Mouse (Mus musculus): ENCODE data around the gene Chd2. TPM values are rescaled to one million over a fixed set of nuclear protein-coding genes. Genes with fewer than 3 reads are reported as not detected.
A peak's percentile ranks its signal among the peaks of the same experiment; 100 is the strongest.

The Chd2 gene
- polyA plus RNA-seq, 1 experiment, result 47.9 TPM

- H3K27ac ChIP-seq (ENCODE audit: insufficient read depth, low read depth, low read length), result no peak overlapping the region
- no peak overlapping the region for H3K4me3 ChIP-seq (ENCODE audit: insufficient read depth, low read length)
- no peaks in the 10 kb centered on the region for H3K4me1 ChIP-seq (ENCODE audit: control insufficient read depth, insufficient read depth, low read length)
- TF ChIP-seq POLR2A (IDR thresholded peaks at IDR 0.05; ENCODE audit: borderline replicate concordance, low read depth, low read length) (no peak), CTCF (IDR thresholded peaks at IDR 0.05; ENCODE audit: low read depth, low read length) (no peak)
Measured at GRCm38 (mm10) chr7:73478157-73479058, 63.2 kb downstream of the Chd2 start.

GRCm38 (mm10) chr7:73467741-73468140 is 73.9 kb downstream of the Chd2 start:
- TF ChIP-seq CTCF (IDR thresholded peaks at IDR 0.05; ENCODE audit: low read depth, low read length), result no peak
- no peak for TF ChIP-seq POLR2A (IDR thresholded peaks at IDR 0.05; ENCODE audit: borderline replicate concordance, low read depth, low read length)
- Histone ChIP-seq H3K4me3 (ENCODE audit: insufficient read depth, low read length) (no peak overlapping the region), H3K4me1 (ENCODE audit: control insufficient read depth, insufficient read depth, low read length) (no peaks in the 10 kb centered on the region), H3K27ac (ENCODE audit: insufficient read depth, low read depth, low read length) (no peak overlapping the region)

GRCm38 (mm10) chr7:73463546-73463945 is 78.1 kb downstream of the Chd2 start:
- Histone ChIP-seq H3K27ac (ENCODE audit: insufficient read depth, low read depth, low read length) (no peak overlapping the region), H3K4me1 (ENCODE audit: control insufficient read depth, insufficient read depth, low read length) (no peaks in the 10 kb centered on the region), H3K4me3 (ENCODE audit: insufficient read depth, low read length) (no peak overlapping the region)
- TF ChIP-seq POLR2A (IDR thresholded peaks at IDR 0.05; ENCODE audit: borderline replicate concordance, low read depth, low read length), result no peak
- no peak for TF ChIP-seq CTCF (IDR thresholded peaks at IDR 0.05; ENCODE audit: low read depth, low read length)

GRCm38 (mm10) chr7:73454113-73454512 is 87.5 kb downstream of the Chd2 start:
- peaks cover 35% of the 10 kb centered on the region for H3K4me1 ChIP-seq (ENCODE audit: control insufficient read depth, insufficient read depth, low read length)
- no peak overlapping the region for H3K27ac ChIP-seq (ENCODE audit: insufficient read depth, low read depth, low read length)
- no peak overlapping the region for H3K4me3 ChIP-seq (ENCODE audit: insufficient read depth, low read length)
- TF ChIP-seq POLR2A (IDR thresholded peaks at IDR 0.05; ENCODE audit: borderline replicate concordance, low read depth, low read length) (no peak), CTCF (IDR thresholded peaks at IDR 0.05; ENCODE audit: low read depth, low read length) (no peak)

- H3K27ac ChIP-seq (ENCODE audit: insufficient read depth, low read depth, low read length), result peak overlapping the region; percentile 95
- no peak overlapping the region for H3K4me3 ChIP-seq (ENCODE audit: insufficient read depth, low read length)
- TF ChIP-seq CTCF (IDR thresholded peaks at IDR 0.05; ENCODE audit: low read depth, low read length) (no peak), POLR2A (IDR thresholded peaks at IDR 0.05; ENCODE audit: borderline replicate concordance, low read depth, low read length) (no peak)
- peaks cover 35% of the 10 kb centered on the region for H3K4me1 ChIP-seq (ENCODE audit: control insufficient read depth, insufficient read depth, low read length)
Measured at GRCm38 (mm10) chr7:73452187-73452808, 89.3 kb downstream of the Chd2 start.

DNA sequence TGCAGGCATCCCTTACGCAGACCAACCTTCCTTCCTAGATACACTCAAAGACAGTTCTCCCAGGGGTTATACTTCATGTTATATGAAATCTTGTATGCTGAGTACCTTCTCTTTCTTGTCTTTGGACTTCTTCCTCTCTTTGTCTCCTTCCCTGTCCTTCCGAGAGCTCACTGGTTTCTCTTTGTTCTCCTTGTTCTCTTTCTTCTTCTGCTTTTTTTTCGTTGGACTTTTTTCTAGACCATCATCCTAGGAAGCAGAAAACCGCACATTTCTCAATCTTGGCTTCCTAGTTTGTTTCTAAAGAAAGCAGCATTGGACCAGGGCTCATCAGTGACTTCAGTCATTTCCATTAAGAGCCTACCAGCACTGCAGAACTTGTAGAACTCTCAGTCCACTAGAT is 90.0 kb downstream of the Chd2 start:
- no peak for TF ChIP-seq CTCF (IDR thresholded peaks at IDR 0.05; ENCODE audit: low read depth, low read length)
- TF ChIP-seq POLR2A (IDR thresholded peaks at IDR 0.05; ENCODE audit: borderline replicate concordance, low read depth, low read length), result no peak
- no peak overlapping the region for H3K4me3 ChIP-seq (ENCODE audit: insufficient read depth, low read length)
- peak overlapping the region; percentile 95 for H3K27ac ChIP-seq (ENCODE audit: insufficient read depth, low read depth, low read length)
- H3K4me1 ChIP-seq (ENCODE audit: control insufficient read depth, insufficient read depth, low read length), result peaks cover 35% of the 10 kb centered on the region

GRCm38 (mm10) chr7:73442246-73442645 is 99.4 kb downstream of the Chd2 start:
- Histone ChIP-seq H3K4me3 (ENCODE audit: insufficient read depth, low read length) (no peak overlapping the region), H3K4me1 (ENCODE audit: control insufficient read depth, insufficient read depth, low read length) (no peaks in the 10 kb centered on the region), H3K27ac (ENCODE audit: insufficient read depth, low read depth, low read length) (no peak overlapping the region)
- no peak for TF ChIP-seq CTCF (IDR thresholded peaks at IDR 0.05; ENCODE audit: low read depth, low read length)
- no peak for TF ChIP-seq POLR2A (IDR thresholded peaks at IDR 0.05; ENCODE audit: borderline replicate concordance, low read depth, low read length)

DNA sequence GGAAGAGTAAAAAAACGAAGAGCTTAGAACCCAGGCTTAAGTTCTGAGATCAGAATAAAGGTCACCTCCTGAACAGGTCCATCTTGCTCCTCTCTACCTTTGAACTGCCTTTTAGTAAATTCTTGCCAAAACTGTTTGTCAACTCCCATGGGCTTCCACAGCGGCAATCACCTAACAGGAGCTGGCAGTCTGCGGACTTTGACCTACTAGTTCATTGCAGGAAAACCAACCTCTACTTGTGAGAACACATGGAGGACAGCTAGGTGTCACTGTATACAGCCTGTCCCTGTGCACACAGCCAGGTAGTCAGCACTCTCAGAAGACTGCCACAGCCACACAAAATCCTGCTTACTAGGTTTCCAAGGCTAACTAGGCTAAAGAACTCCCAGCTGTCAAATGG is 99.8 kb downstream of the Chd2 start:
- TF ChIP-seq CTCF (IDR thresholded peaks at IDR 0.05; ENCODE audit: low read depth, low read length), result no peak
- Histone ChIP-seq H3K4me1 (ENCODE audit: control insufficient read depth, insufficient read depth, low read length) (no peaks in the 10 kb centered on the region), H3K4me3 (ENCODE audit: insufficient read depth, low read length) (no peak overlapping the region), H3K27ac (ENCODE audit: insufficient read depth, low read depth, low read length) (no peak overlapping the region)

- Histone ChIP-seq H3K27ac (ENCODE audit: insufficient read depth, low read depth, low read length) (peak overlapping the region; percentile 83), H3K4me3 (ENCODE audit: insufficient read depth, low read length) (no peak overlapping the region), H3K4me1 (ENCODE audit: control insufficient read depth, insufficient read depth, low read length) (peaks cover 20% of the 10 kb centered on the region)
- TF ChIP-seq POLR2A (IDR thresholded peaks at IDR 0.05; ENCODE audit: borderline replicate concordance, low read depth, low read length), result no peak
- peak; percentile 62 for TF ChIP-seq CTCF (IDR thresholded peaks at IDR 0.05; ENCODE audit: low read depth, low read length)
Measured at GRCm38 (mm10) chr7:73435685-73436084, 105.9 kb downstream of the Chd2 start.

DNA sequence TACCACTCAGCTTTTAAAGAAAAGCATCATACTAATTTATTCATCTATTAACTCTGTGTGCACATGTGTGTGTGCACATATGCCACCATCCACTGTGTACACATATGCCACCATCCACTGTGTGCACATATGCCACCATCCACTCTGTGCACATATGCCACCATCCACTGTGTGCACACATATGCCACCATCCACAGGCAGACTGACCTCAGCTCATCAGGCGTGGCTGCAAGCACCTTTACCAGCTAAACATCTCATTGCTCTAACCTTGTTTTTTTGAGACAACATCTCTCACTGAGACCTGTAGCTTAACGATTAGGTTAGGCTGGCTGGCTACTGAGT is 107.3 kb downstream of the Chd2 start:
- Histone ChIP-seq H3K4me1 (ENCODE audit: control insufficient read depth, insufficient read depth, low read length) (peaks cover 20% of the 10 kb centered on the region), H3K27ac (ENCODE audit: insufficient read depth, low read depth, low read length) (peak overlapping the region; percentile 83), H3K4me3 (ENCODE audit: insufficient read depth, low read length) (no peak overlapping the region)
- no peak for TF ChIP-seq POLR2A (IDR thresholded peaks at IDR 0.05; ENCODE audit: borderline replicate concordance, low read depth, low read length)
- no peak for TF ChIP-seq CTCF (IDR thresholded peaks at IDR 0.05; ENCODE audit: low read depth, low read length)

Measured in bone marrow macrophage, adult 2 months (primary cell).